Mouse (Mus musculus): Measurements from ENCODE around the gene Efcab7. TPM values are rescaled to one million over a fixed set of nuclear protein-coding genes. Genes with fewer than 3 reads are reported as not detected.

Gene Efcab7
- polyA plus RNA-seq, 1 experiment from 2014 or later, result 25.6 TPM

GRCm38 (mm10) chr4:99926380-99926779 lies 97.4 kb downstream of the Efcab7 start:
- WGBS, result 91% methylated on average over 4 of the region's 4 CpGs
- no peak for ATAC-seq (replicated peaks; ENCODE audit: low FRiP score)
- H3K36me3 ChIP-seq (ENCODE audit: control insufficient read depth, insufficient read depth, low read length), result no peaks in the 10 kb centered on the region

GRCm38 (mm10) chr4:99928521-99928920 lies 99.5 kb downstream of the Efcab7 start:
- Histone ChIP-seq H3K4me3 (ENCODE audit: low read depth, low read length) (no peak overlapping the region), H3K4me1 (replicated peaks; ENCODE audit: control insufficient read depth, insufficient read depth, low read length) (no peaks in the 10 kb centered on the region), H3K9me3 (ENCODE audit: control insufficient read depth, low read length) (no peaks in the 10 kb centered on the region), H3K9ac (ENCODE audit: low read length) (no peak overlapping the region), H3K4me2 (ENCODE audit: low read depth, low read length, severe bottlenecking) (no peak overlapping the region), H3K27ac (ENCODE audit: low read depth, low read length) (no peak overlapping the region), H3K27me3 (ENCODE audit: control insufficient read depth, insufficient read depth, low read length) (no peaks in the 10 kb centered on the region), H3K36me3 (ENCODE audit: control insufficient read depth, insufficient read depth, low read length) (no peaks in the 10 kb centered on the region)
- no peak for ATAC-seq (replicated peaks; ENCODE audit: low FRiP score)
- 81% methylated on average over 6 of the region's 6 CpGs for WGBS
- no peak for DNase-seq (ENCODE audit: low spot score)

More at GRCm38 (mm10) chr4:99926380-99926779, 97.4 kb downstream of the Efcab7 start:
- Histone ChIP-seq H3K4me1 (replicated peaks; ENCODE audit: control insufficient read depth, insufficient read depth, low read length) (no peaks in the 10 kb centered on the region), H3K9ac (ENCODE audit: low read length) (no peak overlapping the region), H3K4me2 (ENCODE audit: low read depth, low read length, severe bottlenecking) (no peak overlapping the region), H3K4me3 (ENCODE audit: low read depth, low read length) (no peak overlapping the region), H3K27me3 (ENCODE audit: control insufficient read depth, insufficient read depth, low read length) (no peaks in the 10 kb centered on the region), H3K9me3 (ENCODE audit: control insufficient read depth, low read length) (no peaks in the 10 kb centered on the region), H3K27ac (ENCODE audit: low read depth, low read length) (no peak overlapping the region)
- no peak for DNase-seq (ENCODE audit: low spot score)

- H3K4me3 ChIP-seq (ENCODE audit: low read depth, low read length), result peak within 1 kb of the TSS; percentile 61
- no peaks in the 10 kb centered on the region for H3K36me3 ChIP-seq (ENCODE audit: control insufficient read depth, insufficient read depth, low read length)
- peak; percentile 85 for DNase-seq (ENCODE audit: low spot score)
- no peaks in the 10 kb centered on the region for H3K9me3 ChIP-seq (ENCODE audit: control insufficient read depth, low read length)
- H3K27ac ChIP-seq (ENCODE audit: low read depth, low read length), result peak within 1 kb of the TSS; percentile 70
- no peaks in the 10 kb centered on the region for H3K27me3 ChIP-seq (ENCODE audit: control insufficient read depth, insufficient read depth, low read length)
- no peaks in the 10 kb centered on the region for H3K4me1 ChIP-seq (replicated peaks; ENCODE audit: control insufficient read depth, insufficient read depth, low read length)
- peak within 1 kb of the TSS; percentile 92 for H3K4me2 ChIP-seq (ENCODE audit: low read depth, low read length, severe bottlenecking)
- H3K9ac ChIP-seq (ENCODE audit: low read length), result peak within 1 kb of the TSS; percentile 77
- 5% methylated on average over 23 of the region's 23 CpGs for WGBS
- ATAC-seq (replicated peaks; ENCODE audit: low FRiP score), result peak; percentile 87
Observed at GRCm38 (mm10) chr4:99929149-99929612, 100.2 kb downstream of the Efcab7 start, which contains the start of gene Pgm1. Gene Pgm1, plus strand, starts transcription at chr4:99929414.

GRCm38 (mm10) chr4:99929613-99930517 lies 100.9 kb downstream of the Efcab7 start, which contains the start of gene Itgb3bp:
Gene Itgb3bp, minus strand, starts transcription at chr4:99929813.
- peak; percentile 92 for ATAC-seq (replicated peaks; ENCODE audit: low FRiP score)
- DNase-seq (ENCODE audit: low spot score), result peak; percentile 86
- no peaks in the 10 kb centered on the region for H3K27me3 ChIP-seq (ENCODE audit: control insufficient read depth, insufficient read depth, low read length)
- H3K9ac ChIP-seq (ENCODE audit: low read length), result peak within 1 kb of the TSS; percentile 77
- no peaks in the 10 kb centered on the region for H3K36me3 ChIP-seq (ENCODE audit: control insufficient read depth, insufficient read depth, low read length)
- H3K4me3 ChIP-seq (ENCODE audit: low read depth, low read length), result peak within 1 kb of the TSS; percentile 61
- peak within 1 kb of the TSS; percentile 92 for H3K4me2 ChIP-seq (ENCODE audit: low read depth, low read length, severe bottlenecking)
- peak within 1 kb of the TSS; percentile 70 for H3K27ac ChIP-seq (ENCODE audit: low read depth, low read length)
- no peaks in the 10 kb centered on the region for H3K9me3 ChIP-seq (ENCODE audit: control insufficient read depth, low read length)
- 1% methylated on average over 56 of the region's 57 CpGs for WGBS
- H3K4me1 ChIP-seq (replicated peaks; ENCODE audit: control insufficient read depth, insufficient read depth, low read length), result no peaks in the 10 kb centered on the region

GRCm38 (mm10) chr4:99930518-99931239 lies 101.7 kb downstream of the Efcab7 start:
- no peaks in the 10 kb centered on the region for H3K4me1 ChIP-seq (replicated peaks; ENCODE audit: control insufficient read depth, insufficient read depth, low read length)
- H3K9me3 ChIP-seq (ENCODE audit: control insufficient read depth, low read length), result no peaks in the 10 kb centered on the region
- H3K36me3 ChIP-seq (ENCODE audit: control insufficient read depth, insufficient read depth, low read length), result no peaks in the 10 kb centered on the region
- no peak overlapping the region for H3K27ac ChIP-seq (ENCODE audit: low read depth, low read length)
- H3K4me2 ChIP-seq (ENCODE audit: low read depth, low read length, severe bottlenecking), result peak overlapping the region; percentile 6; the same call in 1 of the 2 replicates
- ATAC-seq (replicated peaks; ENCODE audit: low FRiP score) (no peak), DNase-seq (ENCODE audit: low spot score) (no peak)
- H3K27me3 ChIP-seq (ENCODE audit: control insufficient read depth, insufficient read depth, low read length), result no peaks in the 10 kb centered on the region
- peak overlapping the region; percentile 61 for H3K4me3 ChIP-seq (ENCODE audit: low read depth, low read length)
- 57% methylated on average over 10 of the region's 10 CpGs for WGBS
- H3K9ac ChIP-seq (ENCODE audit: low read length), result no peak overlapping the region

- Histone ChIP-seq H3K4me3 (ENCODE audit: low read depth, low read length) (no peak overlapping the region), H3K4me1 (replicated peaks; ENCODE audit: control insufficient read depth, insufficient read depth, low read length) (no peaks in the 10 kb centered on the region)
- WGBS, result 62% methylated on average over 11 of the region's 11 CpGs
Observed at GRCm38 (mm10) chr4:99931240-99931580, 102.2 kb downstream of the Efcab7 start.

GRCm38 (mm10) chr4:99931807-99932206 lies 102.8 kb downstream of the Efcab7 start:
- Histone ChIP-seq H3K9me3 (ENCODE audit: control insufficient read depth, low read length) (no peaks in the 10 kb centered on the region), H3K27me3 (ENCODE audit: control insufficient read depth, insufficient read depth, low read length) (no peaks in the 10 kb centered on the region), H3K4me1 (replicated peaks; ENCODE audit: control insufficient read depth, insufficient read depth, low read length) (no peaks in the 10 kb centered on the region), H3K4me2 (ENCODE audit: low read depth, low read length, severe bottlenecking) (no peak overlapping the region), H3K27ac (ENCODE audit: low read depth, low read length) (no peak overlapping the region), H3K9ac (ENCODE audit: low read length) (no peak overlapping the region), H3K4me3 (ENCODE audit: low read depth, low read length) (no peak overlapping the region), H3K36me3 (ENCODE audit: control insufficient read depth, insufficient read depth, low read length) (no peaks in the 10 kb centered on the region)
- ATAC-seq (replicated peaks; ENCODE audit: low FRiP score) (no peak), DNase-seq (ENCODE audit: low spot score) (no peak)
- WGBS, result 91% methylated on average over 4 of the region's 4 CpGs

More at GRCm38 (mm10) chr4:99931240-99931580, 102.2 kb downstream of the Efcab7 start:
- no peaks in the 10 kb centered on the region for H3K36me3 ChIP-seq (ENCODE audit: control insufficient read depth, insufficient read depth, low read length)
- no peak overlapping the region for H3K27ac ChIP-seq (ENCODE audit: low read depth, low read length)
- no peaks in the 10 kb centered on the region for H3K27me3 ChIP-seq (ENCODE audit: control insufficient read depth, insufficient read depth, low read length)
- ATAC-seq (replicated peaks; ENCODE audit: low FRiP score) (no peak), DNase-seq (ENCODE audit: low spot score) (no peak)
- H3K4me2 ChIP-seq (ENCODE audit: low read depth, low read length, severe bottlenecking), result no peak overlapping the region
- no peaks in the 10 kb centered on the region for H3K9me3 ChIP-seq (ENCODE audit: control insufficient read depth, low read length)
- H3K9ac ChIP-seq (ENCODE audit: low read length), result no peak overlapping the region

- no peaks in the 10 kb centered on the region for H3K4me1 ChIP-seq (replicated peaks; ENCODE audit: control insufficient read depth, insufficient read depth, low read length)
- H3K9ac ChIP-seq (ENCODE audit: low read length), result no peak overlapping the region
- no peak overlapping the region for H3K27ac ChIP-seq (ENCODE audit: low read depth, low read length)
- 93% methylated on average over 7 of the region's 7 CpGs for WGBS
- no peaks in the 10 kb centered on the region for H3K36me3 ChIP-seq (ENCODE audit: control insufficient read depth, insufficient read depth, low read length)
- H3K9me3 ChIP-seq (ENCODE audit: control insufficient read depth, low read length), result no peaks in the 10 kb centered on the region
- no peak overlapping the region for H3K4me2 ChIP-seq (ENCODE audit: low read depth, low read length, severe bottlenecking)
- no peaks in the 10 kb centered on the region for H3K27me3 ChIP-seq (ENCODE audit: control insufficient read depth, insufficient read depth, low read length)
- no peak overlapping the region for H3K4me3 ChIP-seq (ENCODE audit: low read depth, low read length)
- DNase-seq (ENCODE audit: low spot score) (no peak), ATAC-seq (replicated peaks; ENCODE audit: low FRiP score) (no peak)
Observed at GRCm38 (mm10) chr4:99934859-99935258, 105.9 kb downstream of the Efcab7 start.
